Comparison of ENCODE assay signal across 8 mouse cellular contexts in the genomic region with DNA sequence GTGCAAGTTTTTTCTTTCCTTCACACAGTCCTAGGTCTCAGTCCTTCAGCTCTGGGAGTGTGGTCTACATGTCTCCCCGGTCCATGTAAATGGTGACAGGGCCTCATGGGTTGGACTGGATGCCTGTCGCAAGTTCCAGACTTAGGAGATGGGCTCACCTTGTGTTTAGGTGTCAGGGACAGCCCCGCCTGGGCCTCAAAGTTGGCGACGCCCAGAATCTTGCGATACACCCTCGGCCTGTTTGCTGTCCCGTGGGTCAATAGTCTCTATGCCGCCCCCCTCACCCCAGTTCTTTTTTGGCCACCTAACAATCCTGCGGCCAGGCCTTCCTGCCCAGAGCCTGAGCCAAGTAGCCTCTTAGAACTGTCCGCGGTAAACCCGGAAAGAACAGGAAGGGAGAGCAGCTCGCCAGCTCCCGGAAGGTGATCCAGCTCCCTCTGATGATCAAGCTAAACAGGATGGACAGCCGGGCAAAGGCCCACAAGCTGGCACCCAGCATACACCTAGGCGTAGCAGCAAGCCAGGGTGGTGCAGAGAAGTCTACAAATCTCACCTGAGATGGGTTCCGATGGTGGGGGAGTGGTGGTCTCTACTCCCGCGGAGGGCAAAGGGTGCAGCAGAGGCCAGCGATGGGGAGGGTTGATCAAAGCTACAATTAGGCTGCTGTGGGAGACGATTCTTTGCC. TPM values are rescaled to one million over a fixed set of nuclear protein-coding genes. Genes with fewer than 3 reads are reported as not detected.
DNase-seq lines count a peak whose midpoint lies in the region; ATAC-seq and TF ChIP-seq lines count a peak whose summit lies in the region.

No protein-coding gene starts in this region.

- H3K9me3 ChIP-seq in heart, embryonic 15.5 days (replicated peaks) = no peaks in the 10 kb centered on the region

- H3K9ac ChIP-seq in heart, embryonic 15.5 days = peak overlapping the region; percentile 64

- in situ Hi-C loops in Patski (cut with MboI; ENCODE audit: low pct_unique_long_range_greater_than_20kb) = loop anchor here (5.0 kb wide), 1 partner anchor 36 kb away; a partner anchor contains a TSS

- intact Hi-C loops in left cerebral cortex, postnatal 10 days (cut with DNase I) = no loop called here

- H3K4me2 ChIP-seq in heart, embryonic 15.5 days = peak overlapping the region; percentile 88

- 6% methylated on average over 22 of the region's 22 CpGs for WGBS in heart, embryonic 15.5 days

- DNase-seq in adrenal gland, postnatal 14 days = peak; percentile 43
- DNase-seq in adrenal gland, adult 8-10 months = no peak
- DNase-seq in Patski (ENCODE audit: low read depth, low spot score) = no peak
- peak; percentile 58 to 61 for DNase-seq in kidney, postnatal 36 days
- DNase-seq in left cerebral cortex, postnatal 10 days (ENCODE audit: extremely low spot score in 1 of 2, low spot score in 2 of 2) = no peak
- DNase-seq in urinary bladder, postnatal 10 days (ENCODE audit: low spot score) = no peak

- POLR2A ChIA-PET in Patski (lab: Charles Lee) = interaction anchor here (1.3 kb wide), 1 partner anchor 37 kb away, joined by 4 read pairs; a partner anchor contains a TSS

- CTCF ChIA-PET in Patski (lab: Charles Lee) = interaction anchor here (1.0 kb wide), 1 partner anchor 37 kb away, joined by 3 read pairs; no protein-coding TSS in a partner anchor

- H3K27me3 ChIP-seq in Patski = no peaks in the 10 kb centered on the region
- no peaks in the 10 kb centered on the region for H3K27me3 ChIP-seq in heart, embryonic 15.5 days

- peaks cover 24% of the 10 kb centered on the region for H3K36me3 ChIP-seq in heart, embryonic 15.5 days

- ATAC-seq in Patski = peak; percentile 55
- peak; percentile 19; the same call in 1 of the 2 replicates for ATAC-seq in heart, embryonic 15.5 days (replicated peaks; ENCODE audit: insufficient number of reproducible peaks, insufficient read depth, low FRiP score, low read depth)
- ATAC-seq in megakaryocyte progenitor cell, adult 5-6 weeks (replicated peaks; ENCODE audit: poor library complexity) = peak; percentile 24

- TF ChIP-seq CTCF in Patski (IDR thresholded peaks at IDR 0.05) = no peak

- no peak overlapping the region for H3K27ac ChIP-seq in heart, embryonic 15.5 days

- H3K4me3 ChIP-seq in heart, embryonic 15.5 days = peak overlapping the region; percentile 78

- H3K4me1 ChIP-seq in heart, embryonic 15.5 days (replicated peaks) = peaks cover 13% of the 10 kb centered on the region

RNA-seq across cellular contexts. Expression of a gene that starts 0.5 kb away (rescaled TPM):
- 18.4 and 21.6 TPM in 2 replicates for total RNA-seq in adrenal gland, postnatal 14 days (2021)
- total RNA-seq in adrenal gland, adult 8-10 months (2022) = 10 to 100 TPM; 16.4 to 29.0 (median 17.9) TPM
- polyA plus RNA-seq in Patski (2021) = 15.4 TPM
- 7.8 and 10.3 TPM in 2 replicates for polyA plus RNA-seq in heart, embryonic 15.5 days (2015; fragmentation: Nextera tagmentation; extraction: Ambion mirVana)
- 7.6 and 7.8 TPM in 2 replicates for total RNA-seq in megakaryocyte progenitor cell, adult 5-6 weeks (2015)
- total RNA-seq in megakaryocyte progenitor cell, adult 5-6 weeks (2017) = 8.8 and 9.2 TPM in 2 replicates
- total RNA-seq in left cerebral cortex, postnatal 10 days (2021) = 10 to 100 TPM; 29.6 to 30.8 TPM

RNA-seq across cellular contexts. Expression of a gene that starts 0.6 kb away (rescaled TPM):
- total RNA-seq in adrenal gland, postnatal 14 days (2021) = 26.4 and 32.5 TPM in 2 replicates
- total RNA-seq in adrenal gland, adult 8-10 months (2022) = 10 to 100 TPM; 32.3 to 34.6 (median 33.3) TPM
- 37.6 TPM for polyA plus RNA-seq in Patski (2021)
- 27.3 and 41.4 TPM in 2 replicates for polyA plus RNA-seq in heart, embryonic 15.5 days (2015; fragmentation: Nextera tagmentation; extraction: Ambion mirVana)
- 26.8 and 47.5 TPM in 2 replicates for total RNA-seq in megakaryocyte progenitor cell, adult 5-6 weeks (2015)
- 28.5 and 35.9 TPM in 2 replicates for total RNA-seq in megakaryocyte progenitor cell, adult 5-6 weeks (2017)
- 10 to 100 TPM; 38.3 to 39.8 TPM for total RNA-seq in left cerebral cortex, postnatal 10 days (2021)

RNA-seq across cellular contexts. Expression of a gene that starts 5.6 kb away (rescaled TPM):
- total RNA-seq in adrenal gland, postnatal 14 days (2021) = 0.19 and 0.56 TPM in 2 replicates
- 1 to 10 TPM in 1 of 4 experiments, under 1 TPM in 3; 0.46 to 1.2 (median 0.62) TPM for total RNA-seq in adrenal gland, adult 8-10 months (2022)
- 1.2 TPM for polyA plus RNA-seq in Patski (2021)
- polyA plus RNA-seq in heart, embryonic 15.5 days (2015; fragmentation: Nextera tagmentation; extraction: Ambion mirVana) = 0.14 TPM in 2 replicates
- total RNA-seq in megakaryocyte progenitor cell, adult 5-6 weeks (2015) = 0.07 and 0.10 TPM in 2 replicates
- 0.17 TPM in 2 replicates for total RNA-seq in megakaryocyte progenitor cell, adult 5-6 weeks (2017)
- under 1 TPM; 0.13 to 0.22 TPM for total RNA-seq in left cerebral cortex, postnatal 10 days (2021)

RNA-seq across cellular contexts. Expression of a gene that starts 21.6 kb away (rescaled TPM):
- 54.8 and 66.4 TPM in 2 replicates for total RNA-seq in adrenal gland, postnatal 14 days (2021)
- 100 to 1,000 TPM in 1 of 4 experiments, 10 to 100 TPM in 3; 69.6 to 110 (median 73.1) TPM for total RNA-seq in adrenal gland, adult 8-10 months (2022)
- polyA plus RNA-seq in Patski (2021) = 83.6 TPM
- polyA plus RNA-seq in heart, embryonic 15.5 days (2015; fragmentation: Nextera tagmentation; extraction: Ambion mirVana) = 8.1 and 12.2 TPM in 2 replicates
- 9.6 and 9.9 TPM in 2 replicates for total RNA-seq in megakaryocyte progenitor cell, adult 5-6 weeks (2015)
- 12.8 and 13.0 TPM in 2 replicates for total RNA-seq in megakaryocyte progenitor cell, adult 5-6 weeks (2017)
- total RNA-seq in left cerebral cortex, postnatal 10 days (2021) = 10 to 100 TPM; 70.6 to 74.2 TPM

RNA-seq across cellular contexts. Expression of a gene that starts 22.8 kb away (rescaled TPM):
- 30.8 and 33.9 TPM in 2 replicates for total RNA-seq in adrenal gland, postnatal 14 days (2021)
- 10 to 100 TPM; 23.2 to 51.5 (median 41.4) TPM for total RNA-seq in adrenal gland, adult 8-10 months (2022)
- 22.4 TPM for polyA plus RNA-seq in Patski (2021)
- 28.7 and 32.4 TPM in 2 replicates for polyA plus RNA-seq in heart, embryonic 15.5 days (2015; fragmentation: Nextera tagmentation; extraction: Ambion mirVana)
- 18.7 and 22.5 TPM in 2 replicates for total RNA-seq in megakaryocyte progenitor cell, adult 5-6 weeks (2015)
- total RNA-seq in megakaryocyte progenitor cell, adult 5-6 weeks (2017) = 19.3 and 33.7 TPM in 2 replicates
- 10 to 100 TPM; 66.0 to 71.2 TPM for total RNA-seq in left cerebral cortex, postnatal 10 days (2021)

Comparison
In these comparisons a context has a peak if more than half of its experiments do, and no peak if none do; other contexts are left out.
1. DNase-seq: peak in adrenal gland, postnatal 14 days (single experiment) and kidney, postnatal 36 days (2 of 2); none in adrenal gland, adult 8-10 months (single experiment), Patski (single experiment), left cerebral cortex, postnatal 10 days (0 of 2) and urinary bladder, postnatal 10 days (single experiment).
2. Peak in every context shown above with its lines, with median percentiles within 50 percentile points of each other: ATAC-seq.